Mouse (Mus musculus): ENCODE data around the gene Cenpm. TPM values are rescaled to one million over a fixed set of nuclear protein-coding genes. Genes with fewer than 3 reads are reported as not detected.

Gene Cenpm
- not detected in 2 replicates for polyA plus RNA-seq (2012; ENCODE audit: insufficient read depth, insufficient read length, missing spikeins)

GRCm38 (mm10) chr15:82244115-82244804 lies at the start of gene Cenpm:
Cenpm (minus strand) TSS chr15:82244748.
- Histone ChIP-seq H3K4me1 (ENCODE audit: control insufficient read depth, insufficient read depth, insufficient read length, low read length) (no peaks in the 10 kb centered on the region), H3K4me3 (ENCODE audit: insufficient read depth, low read depth, low read length) (peak within 1 kb of the TSS; percentile 98), H3K27ac (replicated peaks; ENCODE audit: low read depth, low read length) (no peak within 1 kb of the TSS)

DNA sequence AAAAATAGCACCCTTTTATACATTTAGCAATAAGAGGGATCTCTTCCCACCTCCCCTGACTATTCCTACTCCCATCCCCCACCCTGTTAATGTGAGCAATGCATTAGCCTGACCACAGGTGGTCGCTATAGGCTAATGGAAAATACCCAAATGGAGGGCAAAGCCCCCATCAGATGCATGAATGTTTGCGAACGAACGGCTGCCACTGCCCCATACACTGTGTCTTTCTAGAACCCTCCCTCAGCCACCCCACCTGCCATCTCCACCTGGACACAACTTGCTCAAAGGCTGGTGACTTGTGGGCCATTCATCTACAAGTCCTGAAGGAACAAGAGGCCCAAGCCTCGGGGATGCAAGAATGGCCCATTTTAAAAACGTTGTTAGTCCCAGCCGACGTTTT lies 49.5 kb upstream of the Cenpm start:
- H3K4me1 ChIP-seq (ENCODE audit: control insufficient read depth, insufficient read depth, insufficient read length, low read length), result no peaks in the 10 kb centered on the region
- H3K27ac ChIP-seq (replicated peaks; ENCODE audit: low read depth, low read length), result no peak overlapping the region
- no peak overlapping the region for H3K4me3 ChIP-seq (ENCODE audit: insufficient read depth, low read depth, low read length)

- Histone ChIP-seq H3K27ac (replicated peaks; ENCODE audit: low read depth, low read length) (no peak overlapping the region), H3K4me3 (ENCODE audit: insufficient read depth, low read depth, low read length) (no peak overlapping the region)
Measured at GRCm38 (mm10) chr15:82293271-82293711, 48.7 kb upstream of the Cenpm start.

DNA sequence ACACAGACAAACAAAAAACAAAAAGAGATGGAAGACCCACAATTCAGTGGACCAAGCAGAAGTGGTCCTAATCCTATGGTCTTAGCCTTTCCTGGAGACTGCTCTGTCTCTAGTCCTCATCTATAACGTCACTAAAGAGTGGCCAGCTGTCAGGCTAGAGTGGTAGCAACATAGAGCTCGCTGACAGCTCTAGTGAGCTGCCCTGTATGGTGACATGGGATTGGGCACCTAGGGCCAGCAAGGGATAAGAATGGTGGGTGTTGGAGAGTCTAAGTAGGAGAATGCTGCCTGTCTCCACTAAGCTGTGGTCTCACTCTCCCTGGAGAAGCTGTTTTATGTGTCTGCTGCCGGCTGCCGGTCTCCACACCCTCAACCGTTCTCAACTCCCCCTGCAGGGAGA lies 48.3 kb upstream of the Cenpm start:
- Histone ChIP-seq H3K4me3 (ENCODE audit: insufficient read depth, low read depth, low read length) (no peak overlapping the region), H3K27ac (replicated peaks; ENCODE audit: low read depth, low read length) (no peak overlapping the region), H3K4me1 (ENCODE audit: control insufficient read depth, insufficient read depth, insufficient read length, low read length) (no peaks in the 10 kb centered on the region)

More at GRCm38 (mm10) chr15:82293271-82293711, 48.7 kb upstream of the Cenpm start:
- H3K4me1 ChIP-seq (ENCODE audit: control insufficient read depth, insufficient read depth, insufficient read length, low read length), result no peaks in the 10 kb centered on the region

- H3K27ac ChIP-seq (replicated peaks; ENCODE audit: low read depth, low read length), result no peak overlapping the region
- no peak overlapping the region for H3K4me3 ChIP-seq (ENCODE audit: insufficient read depth, low read depth, low read length)
- H3K4me1 ChIP-seq (ENCODE audit: control insufficient read depth, insufficient read depth, insufficient read length, low read length), result no peaks in the 10 kb centered on the region
Measured at GRCm38 (mm10) chr15:82290252-82290651, 45.7 kb upstream of the Cenpm start.

- H3K27ac ChIP-seq (replicated peaks; ENCODE audit: low read depth, low read length), result no peak overlapping the region
Measured at GRCm38 (mm10) chr15:82286157-82286556, 41.6 kb upstream of the Cenpm start.

DNA sequence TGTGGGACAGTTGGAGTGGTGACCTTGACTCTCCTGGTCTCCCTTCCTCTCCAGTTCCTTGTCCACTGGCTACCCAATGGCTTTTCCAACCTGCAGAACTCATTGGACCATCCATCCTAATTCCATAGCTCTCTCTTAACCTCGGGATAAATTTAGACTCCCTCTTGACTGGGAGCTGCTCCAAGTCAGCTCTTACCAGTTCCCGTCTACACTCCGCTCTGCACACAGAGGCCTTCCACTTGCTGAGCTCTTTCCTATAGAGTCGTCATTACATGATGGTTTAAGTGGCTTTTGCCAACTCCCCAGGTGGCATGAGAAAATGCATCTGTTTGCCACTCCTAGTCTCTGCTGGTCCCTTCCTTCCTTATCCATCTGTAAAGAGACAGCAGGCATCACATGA lies 36.1 kb upstream of the Cenpm start:
- no peak overlapping the region for H3K27ac ChIP-seq (replicated peaks; ENCODE audit: low read depth, low read length)
- H3K4me3 ChIP-seq (ENCODE audit: insufficient read depth, low read depth, low read length), result no peak overlapping the region
- no peaks in the 10 kb centered on the region for H3K4me1 ChIP-seq (ENCODE audit: control insufficient read depth, insufficient read depth, insufficient read length, low read length)

More at GRCm38 (mm10) chr15:82286157-82286556, 41.6 kb upstream of the Cenpm start:
- H3K4me1 ChIP-seq (ENCODE audit: control insufficient read depth, insufficient read depth, insufficient read length, low read length), result no peaks in the 10 kb centered on the region
- H3K4me3 ChIP-seq (ENCODE audit: insufficient read depth, low read depth, low read length), result no peak overlapping the region

- Histone ChIP-seq H3K4me3 (ENCODE audit: insufficient read depth, low read depth, low read length) (no peak overlapping the region), H3K27ac (replicated peaks; ENCODE audit: low read depth, low read length) (no peak overlapping the region), H3K4me1 (ENCODE audit: control insufficient read depth, insufficient read depth, insufficient read length, low read length) (no peaks in the 10 kb centered on the region)
Measured at GRCm38 (mm10) chr15:82277591-82277990, 33.0 kb upstream of the Cenpm start.

GRCm38 (mm10) chr15:82274927-82275901 lies 30.7 kb upstream of the Cenpm start:
- H3K4me3 ChIP-seq (ENCODE audit: insufficient read depth, low read depth, low read length), result peak overlapping the region; percentile 54
- H3K27ac ChIP-seq (replicated peaks; ENCODE audit: low read depth, low read length), result no peak overlapping the region
- H3K4me1 ChIP-seq (ENCODE audit: control insufficient read depth, insufficient read depth, insufficient read length, low read length), result no peaks in the 10 kb centered on the region

DNA sequence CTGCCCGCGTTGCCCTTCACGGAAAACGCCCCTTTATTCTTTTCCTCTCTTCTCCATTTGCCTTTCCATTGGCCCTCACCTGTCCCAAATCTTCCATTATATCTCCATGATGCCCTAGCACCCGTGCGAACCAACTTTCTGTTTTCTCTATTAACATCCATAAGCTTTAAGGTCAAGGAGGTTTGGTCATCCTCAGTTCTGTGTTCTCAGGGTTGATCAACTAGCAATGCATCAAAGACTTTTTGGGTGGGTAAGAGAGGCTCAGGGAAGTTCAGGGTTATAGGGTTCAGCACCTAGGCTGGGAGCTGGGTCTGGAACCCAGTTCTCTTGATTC lies 30.0 kb upstream of the Cenpm start, which contains the start of gene Sept3:
Gene Sept3 (plus strand): TSS at position 301 of the 334 bp plus-strand sequence.
- no peak within 1 kb of the TSS for H3K27ac ChIP-seq (replicated peaks; ENCODE audit: low read depth, low read length)
- no peaks in the 10 kb centered on the region for H3K4me1 ChIP-seq (ENCODE audit: control insufficient read depth, insufficient read depth, insufficient read length, low read length)
- peak within 1 kb of the TSS; percentile 54 for H3K4me3 ChIP-seq (ENCODE audit: insufficient read depth, low read depth, low read length)

DNA sequence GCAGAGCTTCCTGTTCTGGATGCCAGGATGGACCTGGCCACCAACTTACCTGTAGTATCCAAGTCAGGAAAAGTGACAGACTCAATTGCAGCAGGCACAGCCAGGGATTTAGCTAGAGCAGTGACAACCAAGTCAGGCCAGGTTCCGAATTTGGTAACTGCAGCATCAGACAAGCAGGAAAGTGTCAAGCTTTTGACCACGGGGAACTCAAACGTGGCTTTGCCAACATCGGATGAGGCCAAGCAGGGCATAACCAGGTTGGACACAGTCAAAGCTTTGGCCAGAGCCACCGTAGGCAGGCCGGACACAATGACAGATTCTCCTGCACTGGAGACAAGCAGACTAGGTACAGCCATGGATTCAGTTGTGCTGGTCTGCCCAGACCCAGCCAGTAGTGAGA lies 27.7 kb upstream of the Cenpm start:
- Histone ChIP-seq H3K27ac (replicated peaks; ENCODE audit: low read depth, low read length) (no peak overlapping the region), H3K4me1 (ENCODE audit: control insufficient read depth, insufficient read depth, insufficient read length, low read length) (no peaks in the 10 kb centered on the region), H3K4me3 (ENCODE audit: insufficient read depth, low read depth, low read length) (no peak overlapping the region)

- Histone ChIP-seq H3K27ac (replicated peaks; ENCODE audit: low read depth, low read length) (no peak overlapping the region), H3K4me1 (ENCODE audit: control insufficient read depth, insufficient read depth, insufficient read length, low read length) (no peaks in the 10 kb centered on the region), H3K4me3 (ENCODE audit: insufficient read depth, low read depth, low read length) (no peak overlapping the region)
Measured at GRCm38 (mm10) chr15:82271201-82271600, 26.7 kb upstream of the Cenpm start.

DNA sequence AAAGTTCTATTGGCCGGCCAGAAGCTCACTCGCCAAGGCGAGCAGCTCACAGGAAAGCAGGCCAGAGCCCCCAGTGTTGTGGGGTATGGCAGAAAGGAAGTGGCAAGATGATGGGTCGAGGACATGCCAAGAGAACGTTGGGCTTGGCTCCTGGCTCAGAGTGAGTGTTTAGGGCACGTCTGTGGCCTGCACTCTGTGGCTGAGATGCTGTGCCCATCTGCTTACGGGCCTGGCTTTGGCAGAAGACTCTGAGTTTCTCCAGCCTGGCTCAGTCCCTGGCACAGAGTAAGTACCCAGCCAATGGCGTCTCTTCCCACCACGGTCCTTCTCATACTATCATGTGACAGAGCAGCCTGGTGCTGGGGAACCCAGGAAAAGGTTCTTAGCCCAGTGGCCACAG lies 24.2 kb upstream of the Cenpm start:
- Histone ChIP-seq H3K4me1 (ENCODE audit: control insufficient read depth, insufficient read depth, insufficient read length, low read length) (0 out of 2 replicates have a peak, but pooled peaks cover 3% of the 10 kb centered on the region), H3K4me3 (ENCODE audit: insufficient read depth, low read depth, low read length) (no peak overlapping the region), H3K27ac (replicated peaks; ENCODE audit: low read depth, low read length) (no peak overlapping the region)

DNA sequence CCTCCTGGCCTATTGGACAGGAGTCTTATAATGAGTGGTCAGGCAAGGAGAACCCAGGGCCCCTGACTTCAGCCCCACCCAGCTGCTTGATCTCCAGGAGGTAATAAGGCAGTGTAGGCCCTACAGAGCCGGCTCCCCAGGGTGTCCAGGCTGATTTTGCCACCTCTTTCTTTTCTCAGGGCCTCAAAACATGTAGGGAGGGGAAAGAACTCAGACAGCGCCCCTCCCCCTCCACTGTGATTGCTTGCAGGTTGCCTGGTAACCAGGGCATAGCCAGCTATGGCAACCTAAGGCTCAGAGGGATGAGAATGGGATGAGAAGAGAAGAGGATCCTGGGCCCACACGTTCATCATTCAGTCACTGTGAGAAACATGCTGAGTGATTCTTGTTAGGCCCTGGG lies 23.6 kb upstream of the Cenpm start:
- H3K4me1 ChIP-seq (ENCODE audit: control insufficient read depth, insufficient read depth, insufficient read length, low read length), result 0 out of 2 replicates have a peak, but pooled peaks cover 3% of the 10 kb centered on the region
- H3K27ac ChIP-seq (replicated peaks; ENCODE audit: low read depth, low read length), result no peak overlapping the region
- H3K4me3 ChIP-seq (ENCODE audit: insufficient read depth, low read depth, low read length), result no peak overlapping the region

DNA sequence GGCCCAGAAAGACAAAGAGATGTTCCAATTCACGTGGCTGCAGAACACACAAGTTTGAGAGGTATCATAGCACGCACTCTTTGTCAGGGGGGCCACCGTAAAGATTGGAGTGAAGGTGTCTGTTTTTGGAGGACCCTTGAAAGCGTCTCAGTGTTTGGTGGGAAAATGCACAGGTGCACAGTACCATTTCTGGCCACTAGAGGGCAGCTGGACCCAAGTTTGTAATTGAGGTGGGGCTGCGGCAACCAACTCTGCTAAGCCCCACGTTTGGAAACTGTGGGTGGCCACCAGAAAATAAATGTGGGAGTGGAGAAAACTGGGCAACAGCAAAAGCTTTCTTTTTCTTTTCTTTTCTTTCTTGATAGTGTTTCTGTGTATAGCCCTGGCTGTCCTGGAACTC lies 21.8 kb upstream of the Cenpm start:
- no peak overlapping the region for H3K27ac ChIP-seq (replicated peaks; ENCODE audit: low read depth, low read length)
- H3K4me1 ChIP-seq (ENCODE audit: control insufficient read depth, insufficient read depth, insufficient read length, low read length), result 0 out of 2 replicates have a peak, but pooled peaks cover 3% of the 10 kb centered on the region
- H3K4me3 ChIP-seq (ENCODE audit: insufficient read depth, low read depth, low read length), result no peak overlapping the region

Data from brown adipose tissue, adult 24 weeks (tissue).